Mouse (Mus musculus) NIH3T3 (cell line): ENCODE measurements at regions not wholly inside any gene's neighbourhood (a gene's known extent, or its start where the extent isn't known, plus 50 kb on each side); places are given as distances from the start of the nearest gene placed in this dataset.

Experiments
- DNase-seq: peaks from one replicate; pipeline ENCODE4 v3.0.0-alpha.2; 2012; ENCODE audit warnings: low read depth

DNA sequence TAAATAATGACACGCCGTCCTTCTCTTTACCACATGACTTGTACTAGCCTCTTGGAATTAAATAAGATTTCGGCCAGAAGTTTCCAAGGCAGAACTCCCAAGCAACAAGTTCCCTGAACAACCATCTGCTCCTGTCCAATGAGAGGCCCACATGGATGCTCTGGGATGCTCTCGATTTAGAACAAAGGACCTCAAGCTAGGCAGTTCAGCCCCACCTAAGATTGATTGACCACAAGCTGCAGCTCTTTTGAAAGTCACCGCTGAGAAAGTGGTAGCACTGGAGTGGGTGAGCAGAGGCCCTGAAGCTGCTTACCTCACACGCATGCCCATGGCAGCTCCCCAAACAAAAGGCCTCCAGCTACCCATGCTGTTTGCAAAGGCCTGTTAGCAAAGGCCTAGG is 73.1 kb upstream of the Eomes start:
- no peak for DNase-seq

- DNase-seq = no peak
Measured at GRCm38 (mm10) chr9:118405926-118406518, 72.0 kb upstream of the Eomes start.

GRCm38 (mm10) chr9:118416032-118416431 is 62.0 kb upstream of the Eomes start:
- no peak for DNase-seq

DNA sequence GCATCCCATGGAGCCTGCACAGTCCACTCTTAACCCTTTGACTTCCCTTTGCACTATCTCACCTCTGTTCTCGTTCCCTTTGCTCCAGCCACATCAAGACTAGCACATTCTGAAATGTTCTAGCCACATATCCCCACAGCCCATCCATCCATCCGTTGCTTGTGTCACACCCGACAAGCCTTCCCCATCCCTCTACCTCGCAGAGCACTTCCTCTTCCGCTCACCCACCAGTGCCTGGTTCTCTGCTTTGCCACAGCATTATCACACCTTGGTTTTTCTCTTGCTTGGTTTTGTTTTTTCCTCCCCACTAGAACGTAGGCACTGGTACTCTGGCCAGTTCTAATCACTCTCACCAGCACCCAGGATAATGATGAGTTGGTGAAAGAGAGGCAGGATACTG is 61.5 kb upstream of the Eomes start:
- DNase-seq = no peak

- DNase-seq = no peak
Measured at GRCm38 (mm10) chr9:118424344-118424743, 53.7 kb upstream of the Eomes start.
